Mouse (Mus musculus) midbrain, embryonic 14.5 days (tissue): ENCODE measurements around the gene Tnfsf10. TPM values are rescaled to one million over a fixed set of nuclear protein-coding genes. Genes with fewer than 3 reads are reported as not detected.
"Not testable (repeated sequence)": the region's sequence is repeated elsewhere in the genome, so short reads cannot be mapped to it uniquely, and the experiment has no call there.

Experiments
- ATAC-seq: fragments of 200-750 bp; cut with Nextera tagmentation; 2 replicates; pipeline ENCODE4 v1.8.0; 2017; ENCODE audit warnings: moderate number of reproducible peaks, moderate library complexity; ENCODE audit not compliant: low FRiP score, low TSS enrichment
- DNase-seq: peaks from one replicate; pipeline ENCODE4 v3.0.0-alpha.2; 2015
- H3K27ac ChIP-seq: fragments of 300-500 bp; sonication (generic); replicated peaks from 2 replicates; pipeline ENCODE4 v1.5.1; 2014; ENCODE audit warnings: mild to moderate bottlenecking, low read depth, low read length, moderate library complexity
- H3K27me3 ChIP-seq: fragments of 300-500 bp; sonication (generic); 2 replicates; pipeline ENCODE4 v1.6.1; 2014; ENCODE audit warnings: low read length, control low read depth, mixed read lengths; ENCODE audit not compliant: control insufficient read depth, insufficient read depth
- H3K36me3 ChIP-seq: fragments of 300-500 bp; sonication (generic); 2 replicates; pipeline ENCODE4 v1.6.1; 2014; ENCODE audit warnings: low read length, control low read depth; ENCODE audit not compliant: control insufficient read depth, insufficient read depth
- H3K4me1 ChIP-seq: fragments of 300-500 bp; sonication (generic); 2 replicates; pipeline ENCODE4 v1.6.1; 2014; ENCODE audit warnings: mild to moderate bottlenecking, antibody characterized with exemption, low read length, control low read depth; ENCODE audit not compliant: control insufficient read depth, insufficient read depth
- H3K4me2 ChIP-seq: fragments of 300-500 bp; sonication (generic); 2 replicates; pipeline ENCODE4 v1.6.1; 2014; ENCODE audit warnings: mild to moderate bottlenecking, low read length, moderate library complexity
- H3K4me3 ChIP-seq: fragments of 300-500 bp; sonication (generic); replicated peaks from 2 replicates; pipeline ENCODE4 v1.5.1; 2014; ENCODE audit warnings: low read depth, low read length
- H3K9ac ChIP-seq: fragments of 300-500 bp; sonication (generic); replicated peaks from 2 replicates; pipeline ENCODE4 v1.6.1; 2014; ENCODE audit warnings: mild to moderate bottlenecking, low read length, moderate library complexity
- H3K9me3 ChIP-seq: fragments of 300-500 bp; sonication (generic); 2 replicates; pipeline ENCODE4 v1.6.1; 2016; ENCODE audit warnings: low read length, control low read depth, mixed read lengths; ENCODE audit not compliant: control insufficient read depth
- WGBS: fragments of 180-500 bp; shearing (Covaris S2); extraction: QIAGEN DNeasy Blood & Tissue Kit; methylation state at CpG from one replicate; pipeline ENCODE4 v1.1.7; 2014; 5-methylcytosine and 5-hydroxymethylcytosine counted together
- polyA plus RNA-seq: library from polyadenylated mRNA; unstranded; fragments of >200 nt; fragmentation: Nextera tagmentation; extraction: Ambion mirVana; gene quantifications from 2 replicates; pipeline ENCODE4 v1.2.1, GENCODE M21; 2014

The Tnfsf10 gene
- polyA plus RNA-seq = 0.13 TPM in 1 of 2 replicates, not detected in the other

- DNase-seq (no peak), ATAC-seq (no peak)
- no peaks in the 10 kb centered on the region for H3K36me3 ChIP-seq
- H3K4me1 ChIP-seq = no peaks in the 10 kb centered on the region
- H3K27ac ChIP-seq = no peak within 1 kb of the TSS
- no peak within 1 kb of the TSS for H3K4me2 ChIP-seq
- H3K27me3 ChIP-seq = no peaks in the 10 kb centered on the region
- WGBS = 69% methylated on average over 9 of the region's 9 CpGs
- no peaks in the 10 kb centered on the region for H3K9me3 ChIP-seq
- H3K4me3 ChIP-seq = no peak within 1 kb of the TSS
- H3K9ac ChIP-seq = no peak within 1 kb of the TSS
Observed at GRCm38 (mm10) chr3:27316559-27317287, at the start of gene Tnfsf10. TSS of gene Tnfsf10 (plus strand) at chr3:27317028.

DNA sequence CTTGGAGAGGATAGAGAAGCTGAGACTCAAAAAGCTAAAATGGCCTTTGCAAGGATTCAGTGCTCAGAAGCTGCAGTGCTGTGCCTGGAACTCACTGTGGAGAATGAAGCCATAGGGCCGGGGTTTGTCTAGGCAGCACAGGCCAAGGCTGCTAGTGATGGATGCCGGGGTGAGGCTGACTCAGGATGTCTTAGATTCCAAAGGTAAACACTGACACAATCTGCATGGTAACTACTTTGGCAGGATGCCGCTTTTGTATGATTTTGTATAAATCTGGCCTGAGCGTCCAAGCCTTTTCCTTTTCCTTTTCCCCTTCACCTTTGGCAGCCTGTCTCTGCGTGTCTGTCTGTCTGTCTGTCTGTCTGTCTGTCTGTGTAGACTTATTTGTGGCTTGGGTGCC lies 49.5 kb upstream of the Tnfsf10 start:
- no peak for ATAC-seq
- Histone ChIP-seq H3K27ac (no peak overlapping the region), H3K9me3 (no peaks in the 10 kb centered on the region), H3K4me2 (no peak overlapping the region), H3K36me3 (no peaks in the 10 kb centered on the region), H3K27me3 (no peaks in the 10 kb centered on the region), H3K9ac (no peak overlapping the region), H3K4me1 (no peaks in the 10 kb centered on the region), H3K4me3 (no peak overlapping the region)
- 88% methylated on average over 5 of the region's 5 CpGs for WGBS
- DNase-seq = no peak

- no peak overlapping the region for H3K9ac ChIP-seq
- no peak overlapping the region for H3K4me3 ChIP-seq
- no peaks in the 10 kb centered on the region for H3K4me1 ChIP-seq
- no peak overlapping the region for H3K27ac ChIP-seq
- WGBS = 77% methylated on average over 4 of the region's 4 CpGs
- no peaks in the 10 kb centered on the region for H3K36me3 ChIP-seq
- ATAC-seq = no peak
- no peaks in the 10 kb centered on the region for H3K27me3 ChIP-seq
- no peak overlapping the region for H3K4me2 ChIP-seq
- DNase-seq = no peak
- no peaks in the 10 kb centered on the region for H3K9me3 ChIP-seq
Observed at GRCm38 (mm10) chr3:27267887-27268286, 48.9 kb upstream of the Tnfsf10 start.

- Histone ChIP-seq H3K9me3 (no peaks in the 10 kb centered on the region), H3K27me3 (no peaks in the 10 kb centered on the region), H3K4me3 (no peak overlapping the region), H3K27ac (no peak overlapping the region), H3K4me2 (no peak overlapping the region), H3K4me1 (no peaks in the 10 kb centered on the region), H3K9ac (no peak overlapping the region), H3K36me3 (no peaks in the 10 kb centered on the region)
- DNase-seq = no peak
- no peak for ATAC-seq
- 80% methylated on average over 4 of the region's 4 CpGs for WGBS
Observed at GRCm38 (mm10) chr3:27269151-27269550, 47.7 kb upstream of the Tnfsf10 start.

- DNase-seq (no peak), ATAC-seq (no peak)
- H3K36me3 ChIP-seq = no peaks in the 10 kb centered on the region
- 33% methylated on average over 11 of the region's 11 CpGs for WGBS
- H3K27ac ChIP-seq = no peak overlapping the region
- H3K4me2 ChIP-seq = no peak overlapping the region
- H3K27me3 ChIP-seq = no peaks in the 10 kb centered on the region
- no peak overlapping the region for H3K9ac ChIP-seq
- no peaks in the 10 kb centered on the region for H3K4me1 ChIP-seq
- H3K4me3 ChIP-seq = no peak overlapping the region
- H3K9me3 ChIP-seq = no peaks in the 10 kb centered on the region
Observed at GRCm38 (mm10) chr3:27270160-27270962, 46.5 kb upstream of the Tnfsf10 start.

DNA sequence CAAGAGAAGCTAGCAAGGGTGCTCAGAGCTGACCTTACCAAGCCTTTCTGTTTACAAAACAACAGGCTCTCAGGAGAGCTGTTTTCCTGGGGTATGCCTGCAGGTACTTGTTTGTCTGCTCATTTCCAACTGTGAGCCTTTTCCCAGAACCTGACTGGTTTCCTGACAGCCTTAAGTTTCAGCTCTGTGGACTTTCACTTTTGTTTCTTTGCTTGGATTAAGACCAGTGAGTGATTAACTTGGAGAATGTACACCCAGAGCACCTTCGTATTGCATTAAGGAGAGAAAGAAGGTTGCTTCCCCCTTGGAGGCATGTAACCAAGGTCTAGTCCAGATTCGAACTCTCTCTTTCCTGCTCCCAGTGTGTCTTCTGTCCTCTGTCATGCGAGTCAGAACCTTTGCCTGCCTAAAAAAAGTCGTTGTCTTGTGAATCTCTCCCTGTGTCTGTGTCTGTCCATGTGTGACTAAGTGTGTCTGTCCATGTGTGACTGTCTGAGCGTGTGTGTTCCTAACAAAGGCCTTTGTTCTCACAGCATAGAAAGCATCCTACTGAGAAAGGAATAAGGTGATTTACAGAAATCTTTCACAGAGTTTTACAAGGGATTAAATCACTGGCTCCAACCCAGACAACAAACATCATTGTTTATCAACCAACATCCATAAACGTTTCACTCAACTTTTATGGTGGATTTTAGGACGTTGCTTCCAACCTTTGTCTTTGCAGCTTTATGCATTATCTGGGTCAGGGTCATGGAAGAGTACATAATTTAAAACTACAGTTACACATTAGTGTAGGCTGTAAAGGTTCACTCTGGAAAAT lies 43.7 kb upstream of the Tnfsf10 start:
- H3K27ac ChIP-seq = no peak overlapping the region
- H3K27me3 ChIP-seq = no peaks in the 10 kb centered on the region
- ATAC-seq (no peak), DNase-seq (no peak)
- no peak overlapping the region for H3K4me2 ChIP-seq
- WGBS = 4% methylated on average over 7 of the region's 7 CpGs
- H3K4me3 ChIP-seq = no peak overlapping the region
- H3K9me3 ChIP-seq = no peaks in the 10 kb centered on the region
- H3K9ac ChIP-seq = no peak overlapping the region
- H3K36me3 ChIP-seq = no peaks in the 10 kb centered on the region
- no peaks in the 10 kb centered on the region for H3K4me1 ChIP-seq

DNA sequence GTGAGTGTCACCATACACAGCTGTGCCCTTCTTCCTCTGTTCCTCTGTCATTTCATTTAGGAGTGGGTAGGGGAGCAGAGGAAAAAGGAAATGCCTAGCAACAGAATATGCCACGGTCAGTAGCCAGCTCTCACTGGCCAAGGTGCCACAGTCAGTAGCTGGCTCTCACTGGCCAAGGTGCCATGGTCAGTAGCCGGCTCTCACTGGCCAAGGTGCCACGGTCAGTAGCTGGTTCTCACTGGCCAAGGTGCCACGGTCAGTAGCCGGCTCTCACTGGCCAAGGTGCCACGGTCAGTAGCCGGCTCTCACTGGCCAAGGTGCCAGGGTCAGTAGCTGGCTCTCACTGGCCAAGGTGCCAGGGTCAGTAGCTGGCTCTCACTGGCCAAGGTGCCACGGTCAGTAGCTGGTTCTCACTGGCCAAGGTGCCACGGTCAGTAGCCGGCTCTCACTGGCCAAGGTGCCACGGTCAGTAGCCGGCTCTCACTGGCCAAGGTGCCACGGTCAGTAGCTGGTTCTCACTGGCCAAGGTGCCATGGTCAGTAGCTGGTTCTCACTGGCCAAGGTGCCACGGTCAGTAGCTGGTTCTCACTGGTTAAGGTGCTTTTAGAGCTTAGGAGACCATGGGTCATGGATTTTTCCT lies 37.4 kb upstream of the Tnfsf10 start:
- not testable (repeated sequence) for H3K4me3 ChIP-seq, H3K27me3 ChIP-seq, H3K4me1 ChIP-seq, H3K27ac ChIP-seq, DNase-seq, H3K4me2 ChIP-seq, H3K36me3 ChIP-seq, H3K9me3 ChIP-seq, H3K9ac ChIP-seq, ATAC-seq
- 98% methylated on average over 12 of the region's 14 CpGs for WGBS

DNA sequence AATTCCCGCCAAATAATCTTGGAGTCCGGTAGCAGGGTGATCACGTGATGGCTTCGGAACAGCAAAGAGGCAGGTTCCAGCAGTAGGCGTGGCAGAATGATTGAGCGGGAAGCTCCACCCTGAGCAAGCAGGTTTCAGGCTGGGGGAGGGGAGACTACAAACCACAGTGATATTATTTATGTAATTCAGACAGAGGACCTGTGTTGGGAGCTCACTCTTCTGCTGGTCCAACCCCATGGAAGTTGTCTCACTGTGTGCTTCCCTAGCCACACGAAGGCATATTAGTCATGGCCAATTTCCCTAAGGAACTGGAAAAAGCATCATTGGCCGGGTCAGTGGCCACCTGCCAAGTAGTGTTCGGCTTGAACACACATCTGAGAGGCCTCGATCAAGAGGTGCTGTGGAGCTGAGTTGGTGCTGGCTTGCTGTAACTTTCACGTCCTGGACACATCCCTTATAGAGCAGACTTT lies 36.5 kb upstream of the Tnfsf10 start:
- Histone ChIP-seq H3K4me1 (no peaks in the 10 kb centered on the region; the same call in 1 of the 2 replicates), H3K4me3 (no peak overlapping the region), H3K27ac (no peak overlapping the region), H3K9ac (no peak overlapping the region), H3K9me3 (no peaks in the 10 kb centered on the region), H3K27me3 (no peaks in the 10 kb centered on the region), H3K36me3 (no peaks in the 10 kb centered on the region), H3K4me2 (no peak overlapping the region)
- DNase-seq = no peak
- 53% methylated on average over 11 of the region's 11 CpGs for WGBS
- ATAC-seq = no peak
